Mouse (Mus musculus) thymus, postnatal 0 days (tissue): ENCODE measurements around the gene Pcp4. TPM values are rescaled to one million over a fixed set of nuclear protein-coding genes. Genes with fewer than 3 reads are reported as not detected.

Source experiments
- DNase-seq: peaks from one replicate; pipeline ENCODE4 v3.0.0-alpha.2; 2015; ENCODE audit warnings: low spot score
- polyA plus RNA-seq: library from polyadenylated mRNA; unstranded; fragments of >200 nt; fragmentation: Nextera tagmentation; extraction: Ambion mirVana; gene quantifications from 2 replicates; pipeline ENCODE4 v1.2.1, GENCODE M21; 2015

Gene Pcp4
- polyA plus RNA-seq, 1 experiment from 2014 or later = 4.5 TPM

- DNase-seq = no peak
These were observed 96.2 kb downstream of the Pcp4 start for GRCm38 (mm10) chr16:96563350-96564257.

- no peak for DNase-seq
These were observed 100.0 kb downstream of the Pcp4 start for GRCm38 (mm10) chr16:96567428-96567827.

Other genes with a start within 250 kb of the Pcp4 start
- 3.4 and 4.3 TPM in 2 replicates for gene B3galt5, start 231.8 kb upstream of the Pcp4 start, polyA plus RNA-seq
- 0.15 and 0.25 TPM in 2 replicates for gene Itgb2l, start 24.0 kb upstream of the Pcp4 start, polyA plus RNA-seq